Mouse (Mus musculus) T-helper 17 cell (primary cell): Measurements from ENCODE around the gene Slc45a2.
"Not testable (repeated sequence)": the region's sequence is repeated elsewhere in the genome, so short reads cannot be mapped to it uniquely, and the experiment has no call there.

Source experiments
- in situ Hi-C, 2 experiments: fragments of 300-600 bp; cut with MboI, MseI; formaldehyde crosslinking; loops; 1 replicate in 1 of 2; 2 replicates in 1 of 2; pipeline ENCODE4 v1.15.1; 2025; ENCODE audit warnings: high pct_unique_total_duplicates in 2 of 2

Slc45a2 gene

DNA sequence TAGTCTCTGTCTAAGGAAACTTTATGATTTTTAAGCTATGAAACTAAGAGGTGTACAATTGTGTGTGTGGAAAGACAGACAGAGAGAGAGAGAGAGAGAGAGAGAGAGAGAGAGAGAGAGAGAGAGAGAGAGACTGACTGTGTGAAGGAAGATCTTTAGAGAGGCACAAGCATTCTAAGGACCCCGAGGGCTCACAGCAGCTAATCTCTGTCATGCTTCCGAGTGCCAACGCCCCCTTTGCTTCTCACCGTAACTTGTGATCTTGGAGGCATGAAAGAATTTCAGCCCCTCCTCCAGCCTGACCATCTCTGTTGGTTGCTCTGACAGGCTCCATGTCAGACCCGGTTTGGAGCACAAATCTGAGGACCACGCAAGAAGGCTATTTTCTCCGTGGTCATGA, at the start of gene Slc45a2:
Gene Slc45a2, plus strand, starts transcription at position 301 of the 400 bp plus-strand sequence.
- in situ Hi-C loops, result loop anchor here (5.0 to 25.0 kb wide), 2 partner anchors 48 to 1537 kb away; partner anchors contain the start of gene C1qtnf3 (in 1 of the 2)

DNA sequence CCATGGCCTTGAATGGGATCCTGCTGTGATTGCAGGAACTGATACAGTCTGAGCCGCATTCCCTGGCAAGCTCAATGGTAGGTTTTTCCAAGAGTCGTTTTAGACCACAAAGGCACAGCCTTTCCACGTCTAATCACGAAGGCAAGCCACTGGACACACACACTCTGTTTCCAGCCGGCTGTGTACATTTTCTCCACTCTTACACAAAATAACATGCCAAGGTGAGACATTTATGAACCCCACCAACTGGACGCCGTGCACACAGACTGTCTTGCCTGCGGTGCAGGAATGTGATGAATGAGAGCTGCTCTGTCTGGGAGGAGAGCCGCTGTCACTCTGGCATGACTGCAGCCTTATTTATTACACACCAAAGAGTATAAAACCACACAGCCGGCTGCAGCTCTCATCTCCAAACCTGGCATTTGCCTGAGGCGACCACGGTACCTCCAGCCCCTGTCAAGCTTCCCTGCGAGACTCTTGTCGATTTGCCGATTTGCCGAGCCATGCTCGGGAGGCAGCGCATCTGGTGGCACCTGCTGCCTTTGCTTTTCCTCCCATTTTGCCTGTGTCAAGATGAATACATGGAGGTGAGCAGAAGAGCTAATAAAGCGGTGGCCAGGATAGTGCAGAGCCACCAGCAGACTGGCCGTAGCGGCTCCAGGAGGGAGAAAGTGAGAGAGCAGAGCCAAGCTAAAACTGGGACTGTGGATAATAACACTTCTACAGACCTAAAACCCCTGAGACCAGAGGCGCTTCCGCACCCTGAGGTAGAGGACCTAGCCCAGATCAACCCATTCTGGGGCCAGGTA, 48.4 kb upstream of the Slc45a2 start, which contains the start of gene C1qtnf3:
Gene C1qtnf3, plus strand, starts transcription at position 382 of the 809 bp plus-strand sequence.
- in situ Hi-C loops, result loop anchor here in 1 of 2 experiments (5.0 kb wide), 1 partner anchor 50 kb away; the partner anchor contains the start of gene Slc45a2

DNA sequence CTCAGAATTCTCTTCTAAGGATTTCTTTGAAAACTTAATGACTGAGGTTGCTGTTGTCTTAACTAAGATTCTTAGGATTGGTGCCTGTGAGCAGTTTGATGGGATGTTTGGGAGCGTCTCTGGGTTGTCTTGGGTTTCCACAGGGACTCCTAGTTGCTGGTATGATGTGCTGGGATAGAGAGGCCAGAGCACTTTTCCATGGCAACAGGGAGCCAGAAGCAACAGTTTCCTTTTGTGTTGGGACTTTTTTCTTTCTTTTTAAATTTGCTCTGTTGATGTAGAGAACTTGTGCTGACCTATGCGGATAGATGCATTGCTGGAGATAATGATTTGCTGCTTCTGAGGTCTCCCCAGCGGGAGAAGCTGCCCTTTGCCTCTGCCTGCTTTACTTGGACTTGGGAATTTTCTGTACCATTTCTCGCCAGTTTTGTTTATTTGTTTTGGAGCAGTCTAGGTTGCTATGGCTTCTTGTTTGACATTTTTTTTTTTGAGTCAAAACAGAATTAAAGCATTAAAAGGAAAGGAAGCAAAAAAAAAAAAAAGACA, 47.7 kb upstream of the Slc45a2 start:
- in situ Hi-C loops, result loop anchor here in 1 of 2 experiments (5.0 kb wide), 1 partner anchor 49 kb away; the partner anchor contains the start of gene Slc45a2

DNA sequence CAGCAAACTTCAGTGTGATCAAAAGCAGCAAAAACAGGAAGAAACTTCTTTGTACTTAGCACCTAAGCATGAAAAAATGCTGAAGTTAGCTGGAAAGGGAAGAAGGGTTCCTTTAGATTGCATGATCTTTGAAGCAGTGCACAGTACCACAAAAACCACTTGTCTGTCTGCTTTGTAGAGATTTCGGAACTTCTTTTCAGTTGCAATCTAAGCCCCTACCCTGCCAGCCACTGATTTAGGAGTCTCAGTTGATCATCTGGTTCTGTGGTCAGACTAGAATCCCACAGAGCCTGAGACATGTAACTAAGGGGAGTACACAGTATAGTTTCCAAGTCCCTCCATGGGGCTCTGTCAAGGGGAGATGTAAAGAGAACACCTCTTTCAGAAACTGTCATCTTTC, 47.1 kb upstream of the Slc45a2 start:
- in situ Hi-C loops, result loop anchor here in 1 of 2 experiments (5.0 kb wide), 1 partner anchor 49 kb away; the partner anchor contains the start of gene Slc45a2

DNA sequence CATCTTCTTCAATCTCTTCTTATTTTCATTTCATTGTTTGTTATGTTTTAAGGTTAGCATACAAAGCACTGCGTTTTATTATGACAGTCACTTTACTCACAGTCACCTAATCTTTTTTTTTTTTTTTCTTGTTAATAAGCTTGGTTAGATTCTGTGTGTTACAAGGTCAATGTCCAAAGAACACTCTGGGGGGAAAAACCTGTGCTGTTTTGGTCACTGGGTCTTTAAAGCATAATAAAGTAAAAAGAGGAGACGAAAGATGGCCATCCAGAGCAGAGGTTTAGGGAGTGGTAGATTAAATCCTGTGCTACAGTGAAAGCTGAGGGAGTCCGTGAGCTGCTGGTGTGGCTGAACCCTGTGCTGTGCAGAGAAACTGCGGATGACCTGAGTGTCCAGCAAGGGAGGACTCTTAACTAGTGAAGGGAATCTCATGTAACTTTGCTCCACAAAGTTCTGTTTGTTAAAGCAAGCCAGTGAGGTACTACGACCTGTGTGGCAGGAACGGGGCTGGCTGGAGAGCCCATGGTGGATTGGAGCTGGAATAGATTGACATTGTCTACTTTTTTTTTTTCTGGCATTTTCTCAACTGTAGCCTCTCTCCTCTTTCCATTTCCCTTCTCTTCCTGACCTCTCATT, 46.0 kb upstream of the Slc45a2 start:
- in situ Hi-C loops, result loop anchor here in 1 of 2 experiments (5.0 kb wide), 1 partner anchor 48 kb away; the partner anchor contains the start of gene Slc45a2

DNA sequence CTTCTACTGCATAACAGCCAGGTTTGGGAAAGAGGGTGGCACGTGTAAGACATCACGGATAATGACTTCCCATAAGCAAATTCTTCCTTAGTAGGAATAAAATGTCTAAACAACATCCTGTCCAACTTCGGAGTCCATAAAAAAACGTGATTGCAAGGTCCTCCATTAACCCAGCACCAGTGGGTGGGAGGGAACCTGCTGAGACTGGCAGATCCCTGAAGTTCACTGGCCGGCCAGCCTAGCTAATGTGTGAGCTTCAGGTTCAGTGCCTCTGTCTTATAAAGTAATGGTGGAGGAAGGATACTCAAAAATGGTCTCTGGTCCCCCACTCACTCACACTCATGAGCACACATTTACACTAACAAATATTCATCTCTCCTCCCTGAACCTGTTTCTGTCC, 45.4 kb upstream of the Slc45a2 start:
- in situ Hi-C loops, result no loop called here

DNA sequence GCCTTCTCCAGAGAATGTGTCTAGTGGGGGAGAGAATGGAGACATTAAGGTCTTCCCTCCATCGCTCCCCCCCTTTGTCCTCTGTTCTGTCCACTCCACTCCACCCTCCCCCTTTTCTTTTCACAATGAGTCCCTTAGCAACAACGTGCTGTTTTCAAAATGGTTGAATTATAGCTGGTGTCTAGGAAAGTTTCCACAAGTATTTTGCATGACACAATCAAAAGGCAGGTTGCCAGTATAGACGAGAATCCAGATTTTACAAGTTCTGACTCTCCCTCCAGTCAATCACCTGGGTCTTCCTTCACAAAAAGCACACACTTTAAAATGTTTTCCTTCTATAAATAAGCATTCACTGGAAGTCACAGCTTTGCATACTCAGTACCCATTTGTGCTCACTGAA, 43.8 kb upstream of the Slc45a2 start:
- in situ Hi-C loops, result no loop called here

DNA sequence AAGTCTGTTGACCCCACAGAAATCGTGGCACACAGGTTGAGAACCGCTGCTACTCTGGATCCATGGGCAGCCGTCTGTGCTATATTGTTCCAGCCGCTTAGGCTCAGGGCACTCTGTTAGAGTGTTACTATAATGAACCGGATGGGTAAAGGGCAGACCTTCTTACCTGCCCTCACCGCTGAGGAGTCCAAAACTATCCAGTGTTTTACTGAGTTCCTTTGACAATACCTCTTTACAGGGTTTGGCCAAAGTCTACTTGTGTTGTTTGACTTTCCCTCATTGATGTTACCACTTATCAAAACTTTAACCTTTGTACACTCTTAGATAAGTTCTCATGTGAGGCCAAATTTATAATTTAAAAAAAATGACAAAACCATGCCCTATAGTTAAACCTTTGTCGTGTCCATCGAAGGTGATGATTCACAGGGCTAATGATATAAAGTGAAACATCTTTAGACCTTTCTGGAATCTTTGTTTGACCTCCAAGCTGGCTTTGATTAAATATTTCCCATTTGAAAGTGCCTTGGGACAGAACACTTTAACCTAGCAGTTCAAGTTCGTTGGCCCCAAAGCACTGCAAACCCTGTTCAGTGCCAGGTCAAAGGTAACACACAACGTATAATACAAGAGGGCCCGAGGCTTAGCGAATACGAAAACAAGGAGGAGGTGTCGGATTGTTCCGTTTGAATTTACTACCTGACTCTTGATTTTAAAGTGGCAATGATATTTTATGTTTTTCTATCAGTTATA, 41.1 kb upstream of the Slc45a2 start:
- in situ Hi-C loops, result no loop called here

DNA sequence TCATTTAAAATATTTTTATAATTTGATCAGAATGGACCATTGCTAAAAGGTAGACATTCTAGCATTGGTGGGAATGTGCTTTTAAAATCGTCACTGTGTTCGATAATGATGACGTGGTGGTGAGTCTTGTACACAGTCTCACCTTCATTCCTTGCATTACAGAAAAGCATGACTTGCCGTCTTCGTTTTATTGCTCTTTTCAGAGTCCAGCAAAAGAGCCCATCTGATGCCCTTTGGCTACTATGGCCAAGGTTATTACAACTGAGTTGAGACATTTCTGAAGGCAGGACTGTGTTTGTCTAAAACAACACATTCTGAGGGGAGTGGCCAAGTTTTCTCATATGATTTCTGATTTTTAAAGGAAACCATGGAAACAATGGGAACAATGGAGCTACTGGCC, 40.3 kb upstream of the Slc45a2 start:
- in situ Hi-C loops, result no loop called here

DNA sequence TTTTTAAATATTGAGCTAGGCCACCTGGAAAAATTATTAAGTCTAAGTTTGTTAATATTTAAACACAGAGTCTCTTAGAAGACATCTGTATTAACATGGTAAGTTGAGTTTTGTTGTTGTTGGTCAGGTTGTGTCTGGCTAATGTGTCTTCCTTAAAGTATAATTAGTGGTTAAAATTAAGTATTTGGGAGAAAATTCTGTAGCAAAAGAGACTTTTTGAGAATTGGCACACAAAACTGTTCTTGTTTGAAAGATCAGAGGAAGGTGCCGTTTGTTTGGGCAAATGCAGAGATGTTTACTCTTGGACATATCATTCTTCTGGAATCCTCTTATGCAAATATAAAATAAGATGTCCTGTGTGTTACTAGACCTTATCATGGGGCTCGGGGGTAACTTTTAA, 37.9 kb upstream of the Slc45a2 start:
- in situ Hi-C loops, result no loop called here

DNA sequence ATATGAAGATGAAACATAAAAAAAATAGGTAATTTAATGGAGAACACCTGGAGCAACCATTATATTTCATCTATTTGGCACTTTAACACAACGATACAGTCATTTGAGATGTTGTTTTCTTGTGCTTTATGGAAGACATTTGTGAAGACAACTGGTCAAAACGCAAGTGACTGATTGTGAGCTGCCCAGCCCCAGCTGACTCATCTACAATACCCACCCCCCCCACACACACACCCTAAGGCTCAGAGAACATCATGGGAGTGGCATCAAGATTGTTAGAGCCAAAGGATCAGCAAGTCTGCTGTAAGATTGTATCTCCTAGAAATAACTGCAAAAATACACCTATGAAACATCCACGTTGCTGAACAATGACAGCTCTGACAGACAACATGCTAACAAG, 31.1 kb upstream of the Slc45a2 start:
- in situ Hi-C loops, result no loop called here

DNA sequence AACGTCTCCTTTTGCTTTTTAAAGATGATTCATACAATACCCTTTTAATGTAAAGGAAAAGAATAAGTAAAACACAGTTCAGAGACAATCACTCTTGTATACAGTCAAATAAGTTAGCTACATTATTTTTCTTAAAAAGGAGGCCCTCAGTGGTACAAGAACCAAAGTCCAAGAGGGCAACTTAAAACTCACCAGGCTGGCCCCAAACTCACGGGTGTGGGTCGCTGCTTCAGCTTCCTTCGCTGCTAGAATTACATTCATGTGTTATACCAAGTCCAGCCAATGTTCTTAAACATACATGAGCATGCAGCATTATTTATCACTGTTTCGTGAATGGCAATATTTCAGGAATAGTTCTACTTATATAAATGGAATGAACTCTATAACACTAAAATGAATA, 29.7 kb upstream of the Slc45a2 start:
- in situ Hi-C loops, result loop anchor here in 1 of 2 experiments (10.0 kb wide), 1 partner anchor 1106 kb away; no protein-coding TSS in a partner anchor

DNA sequence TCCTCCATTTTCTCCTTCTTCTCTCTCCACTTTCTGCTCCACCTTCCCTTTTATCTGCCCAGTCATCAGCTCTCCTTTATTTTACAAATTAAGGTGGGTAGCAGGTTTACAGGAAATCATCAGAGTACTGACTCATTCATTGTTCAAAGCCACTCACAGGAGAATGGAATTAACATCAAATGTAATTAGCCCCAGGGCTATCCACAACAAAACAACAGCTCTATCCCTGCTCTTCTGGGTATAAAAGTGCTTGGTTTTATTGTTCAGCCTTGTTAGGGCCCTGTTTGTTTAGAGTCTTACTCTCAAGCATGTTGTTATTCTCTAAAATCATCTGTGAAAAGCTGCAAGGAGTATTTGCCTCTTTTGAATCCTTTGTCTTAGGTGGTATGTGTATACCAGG, 23.4 kb upstream of the Slc45a2 start:
- in situ Hi-C loops, result loop anchor here in 1 of 2 experiments (10.0 kb wide), 1 partner anchor 1112 kb away; no protein-coding TSS in a partner anchor

DNA sequence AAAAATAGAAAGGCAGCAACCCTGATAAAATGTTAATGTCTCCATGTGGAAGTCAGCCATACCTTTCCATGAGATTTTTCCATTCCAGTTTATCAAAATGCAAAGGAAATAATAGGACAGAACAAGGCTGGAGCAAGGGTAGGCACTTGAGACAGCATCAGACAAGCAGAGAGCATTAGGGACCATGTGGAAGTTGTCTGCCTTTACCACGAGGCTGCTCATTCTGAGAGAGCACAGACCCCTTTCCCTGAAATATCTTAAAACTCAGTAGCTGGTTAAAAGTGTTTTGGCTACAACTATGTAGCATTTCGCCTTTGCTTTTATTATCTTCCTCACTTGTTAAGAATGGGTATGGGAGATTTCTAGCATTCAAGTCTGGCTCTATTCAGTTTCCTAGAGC, 19.8 kb upstream of the Slc45a2 start:
- in situ Hi-C loops, result no loop called here

DNA sequence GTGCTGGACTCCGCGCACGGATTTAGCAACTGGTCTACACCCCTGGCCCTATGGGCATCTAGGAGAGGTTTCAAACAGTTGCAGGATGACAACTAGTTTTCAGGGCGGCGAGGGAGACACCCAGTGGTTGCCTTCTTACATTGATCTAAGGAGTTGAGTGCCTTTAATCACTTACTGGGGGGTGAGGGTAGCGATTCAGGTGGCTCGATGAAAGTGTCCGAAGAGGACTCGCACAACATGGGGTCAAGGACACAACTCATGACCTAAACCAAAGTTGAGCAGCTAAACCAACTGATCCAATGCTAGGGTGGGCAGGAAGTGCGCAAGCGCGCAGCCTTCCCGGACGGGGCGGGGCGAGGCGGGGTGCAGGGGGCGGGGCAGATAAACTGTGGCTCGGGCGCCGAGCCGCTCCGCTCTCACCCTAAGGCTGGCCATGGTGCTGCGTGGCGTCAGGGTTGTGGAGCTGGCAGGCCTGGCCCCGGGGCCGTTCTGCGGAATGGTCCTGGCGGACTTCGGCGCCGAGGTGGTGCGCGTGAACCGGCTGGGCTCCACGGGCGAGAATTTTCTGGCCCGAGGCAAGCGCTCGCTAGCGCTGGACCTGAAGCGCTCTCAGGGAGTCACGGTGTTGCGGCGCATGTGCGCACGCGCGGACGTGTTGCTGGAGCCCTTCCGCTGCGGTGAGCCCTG, 19.0 kb upstream of the Slc45a2 start, which contains the start of gene Amacr:
Gene Amacr, plus strand, starts transcription at position 380 of the 687 bp plus-strand sequence.
- in situ Hi-C loops, result no loop called here

DNA sequence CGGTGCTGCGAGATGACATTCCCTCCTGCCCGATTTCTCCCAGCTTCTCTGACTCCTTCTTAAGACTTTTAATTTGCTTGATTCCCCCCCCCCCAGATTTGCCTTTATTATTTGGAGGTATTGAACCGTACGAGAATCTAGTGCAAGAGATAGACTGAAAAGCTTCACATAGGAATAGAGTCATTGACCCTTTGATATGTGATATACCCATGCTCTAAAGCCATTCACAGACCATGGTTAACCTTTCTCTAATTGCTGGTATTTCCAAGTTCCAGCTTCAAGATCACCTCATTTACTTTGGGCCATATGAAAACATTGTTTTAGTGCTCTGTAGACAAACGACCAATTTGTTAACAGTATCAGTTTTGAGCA, 18.5 kb upstream of the Slc45a2 start:
- in situ Hi-C loops, result no loop called here

DNA sequence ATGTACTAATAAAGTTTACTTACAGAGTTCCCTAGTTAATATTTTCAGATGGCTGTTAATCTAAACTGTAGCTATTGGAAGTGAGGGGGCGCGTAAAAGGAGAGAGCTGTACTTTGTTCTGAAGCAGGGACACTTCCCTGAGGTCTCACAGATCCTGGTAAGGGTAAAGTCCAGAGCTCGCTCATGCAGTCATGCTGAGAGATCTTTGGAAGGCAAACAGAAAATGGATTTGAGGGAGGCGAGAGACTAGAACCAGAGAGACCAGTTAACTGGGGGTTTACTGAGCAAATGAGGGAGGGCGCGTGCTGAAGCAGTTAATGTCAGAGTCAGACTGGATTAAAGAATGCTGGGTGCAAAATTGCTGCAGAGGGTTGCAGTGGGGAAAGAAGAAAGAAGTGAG, 14.8 kb upstream of the Slc45a2 start:
- in situ Hi-C loops, result no loop called here

DNA sequence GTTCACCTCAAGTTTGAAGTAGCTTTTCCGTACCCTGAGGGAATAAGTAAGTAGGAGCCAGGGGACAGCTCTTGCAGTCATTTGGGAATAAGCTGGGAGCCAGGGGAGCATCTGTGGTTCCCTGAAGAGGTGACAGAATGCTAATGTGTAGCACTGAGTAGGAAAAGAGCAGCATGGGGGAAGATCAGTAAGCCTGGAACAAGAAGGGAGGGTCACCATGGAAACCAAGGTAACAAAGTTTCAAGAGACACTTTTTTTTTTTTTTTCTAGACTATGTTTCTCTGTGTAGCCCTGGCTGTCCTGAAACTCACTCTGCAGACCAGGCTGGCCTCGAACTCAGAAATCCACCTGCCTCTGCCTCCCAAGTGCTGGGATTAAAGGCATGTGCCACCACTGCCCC, 14.0 kb upstream of the Slc45a2 start:
- in situ Hi-C loops, result not testable (repeated sequence)

DNA sequence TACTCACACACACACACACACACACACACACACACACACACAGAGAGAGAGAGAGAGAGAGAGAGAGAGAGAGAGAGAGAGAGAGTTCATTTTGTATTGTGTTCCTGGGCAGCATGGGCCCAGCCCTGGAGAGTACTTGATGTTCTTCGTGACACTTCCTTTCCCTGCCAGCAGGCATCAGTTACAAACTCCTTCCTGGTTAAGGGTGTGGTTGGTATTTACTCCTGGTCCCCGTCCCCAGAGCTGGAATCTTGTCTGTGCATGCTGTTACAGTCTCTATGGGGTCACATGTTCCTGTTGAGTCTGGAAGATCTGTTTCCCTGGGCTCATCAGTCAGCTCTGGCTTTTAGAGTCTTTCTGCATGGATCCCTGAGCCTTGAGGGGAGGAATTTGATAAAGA, 10.1 kb upstream of the Slc45a2 start:
- in situ Hi-C loops, result no loop called here

DNA sequence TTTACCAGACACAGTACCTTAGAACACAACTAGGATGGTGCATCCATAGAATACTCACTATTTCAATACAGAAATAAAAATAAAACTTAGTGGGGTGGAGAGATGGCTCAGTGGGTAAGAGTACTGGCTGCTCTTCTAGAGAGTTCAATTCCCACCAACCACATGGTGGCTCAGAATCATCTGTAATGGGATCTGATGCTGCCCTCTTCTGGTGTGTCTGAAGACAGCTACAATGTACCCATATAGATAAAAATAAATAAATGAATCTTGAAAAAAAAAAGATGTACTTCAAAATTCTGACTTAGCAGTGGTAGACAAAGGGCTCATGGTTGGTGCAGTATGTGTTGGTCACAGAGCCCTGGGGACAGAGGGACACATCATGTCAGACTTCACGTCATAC, 9.0 kb upstream of the Slc45a2 start:
- in situ Hi-C loops, result no loop called here

DNA sequence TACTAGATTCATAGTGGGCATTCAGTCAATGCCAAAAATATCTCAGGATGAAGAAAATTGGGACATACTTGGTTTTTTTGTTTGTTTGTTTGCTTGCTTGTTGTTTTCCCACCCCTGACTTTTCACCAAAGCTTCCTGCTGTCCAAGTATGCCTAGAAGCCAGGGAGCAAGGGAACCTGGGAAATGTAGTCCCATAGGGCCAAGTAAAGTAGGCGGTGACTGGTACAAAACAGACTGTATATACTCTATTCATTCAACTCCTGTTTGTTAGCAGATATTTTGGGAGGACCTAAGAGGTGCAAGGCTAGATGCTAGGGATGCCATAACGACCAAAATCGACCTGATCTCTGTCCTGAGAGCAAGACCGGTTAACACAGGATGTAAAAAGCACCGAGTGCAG, 689 bp upstream of the Slc45a2 start:
- in situ Hi-C loops, result loop anchor here (5.0 to 25.0 kb wide), 2 partner anchors 48 to 1537 kb away; partner anchors contain the start of gene C1qtnf3 (in 1 of the 2)
